Mouse (Mus musculus) heart, embryonic 11.5 days (tissue): ENCODE results near the gene Rdh5. TPM values are rescaled to one million over a fixed set of nuclear protein-coding genes. Genes with fewer than 3 reads are reported as not detected.
A peak's percentile ranks its signal among the peaks of the same experiment; 100 is the strongest.

ENCODE experiments used
- ATAC-seq: fragments of 200-750 bp; cut with Nextera tagmentation; replicated peaks from 2 replicates; pipeline ENCODE4 v1.8.0; 2017; ENCODE audit warnings: moderate library complexity; ENCODE audit not compliant: insufficient number of reproducible peaks, low FRiP score, low TSS enrichment
- H3K27ac ChIP-seq: fragments of 300-500 bp; sonication (generic); 2 replicates; pipeline ENCODE4 v1.5.1; 2014; ENCODE audit warnings: mild to moderate bottlenecking, low read depth, low read length
- H3K27me3 ChIP-seq: fragments of 300-500 bp; sonication (generic); 2 replicates; pipeline ENCODE4 v1.6.1; 2014; ENCODE audit warnings: mild to moderate bottlenecking, low read length, mixed read lengths; ENCODE audit not compliant: control insufficient read depth, insufficient read depth
- H3K36me3 ChIP-seq: fragments of 300-500 bp; sonication (generic); 2 replicates; pipeline ENCODE4 v1.6.1; 2014; ENCODE audit warnings: mild to moderate bottlenecking, low read length, moderate library complexity, mixed read lengths; ENCODE audit not compliant: control insufficient read depth, insufficient read depth
- H3K4me1 ChIP-seq: fragments of 300-500 bp; sonication (generic); 2 replicates; pipeline ENCODE4 v1.6.1; 2014; ENCODE audit warnings: low read length; ENCODE audit not compliant: control insufficient read depth, insufficient read depth
- H3K4me2 ChIP-seq: fragments of 300-500 bp; sonication (generic); 2 replicates; pipeline ENCODE4 v1.6.1; 2014; ENCODE audit warnings: mild to moderate bottlenecking, moderate library complexity
- H3K4me3 ChIP-seq: fragments of 300-500 bp; sonication (generic); 2 replicates; pipeline ENCODE4 v1.5.1; 2014; ENCODE audit warnings: low read depth, low read length
- H3K9ac ChIP-seq: fragments of 300-500 bp; sonication (generic); 2 replicates; pipeline ENCODE4 v1.6.1; 2014; ENCODE audit warnings: mild to moderate bottlenecking, low read depth, low read length, moderate library complexity
- H3K9me3 ChIP-seq: fragments of 300-500 bp; sonication (generic); replicated peaks from 2 replicates; pipeline ENCODE4 v1.6.1; 2016; ENCODE audit warnings: low read length; ENCODE audit not compliant: control insufficient read depth
- WGBS: fragments of 180-500 bp; shearing (Covaris S2); extraction: QIAGEN DNeasy Blood & Tissue Kit; methylation state at CpG from one replicate; pipeline ENCODE4 v1.1.7; 2014; ENCODE audit not compliant: insufficient replicate concordance; 5-methylcytosine and 5-hydroxymethylcytosine counted together
- polyA plus RNA-seq: library from polyadenylated mRNA; unstranded; fragments of >200 nt; fragmentation: Nextera tagmentation; extraction: Ambion mirVana; gene quantifications from 2 replicates; pipeline ENCODE4 v1.2.1, GENCODE M21; 2014

Rdh5 gene
- polyA plus RNA-seq, 1 experiment from 2014 or later, result 8.1 TPM

DNA sequence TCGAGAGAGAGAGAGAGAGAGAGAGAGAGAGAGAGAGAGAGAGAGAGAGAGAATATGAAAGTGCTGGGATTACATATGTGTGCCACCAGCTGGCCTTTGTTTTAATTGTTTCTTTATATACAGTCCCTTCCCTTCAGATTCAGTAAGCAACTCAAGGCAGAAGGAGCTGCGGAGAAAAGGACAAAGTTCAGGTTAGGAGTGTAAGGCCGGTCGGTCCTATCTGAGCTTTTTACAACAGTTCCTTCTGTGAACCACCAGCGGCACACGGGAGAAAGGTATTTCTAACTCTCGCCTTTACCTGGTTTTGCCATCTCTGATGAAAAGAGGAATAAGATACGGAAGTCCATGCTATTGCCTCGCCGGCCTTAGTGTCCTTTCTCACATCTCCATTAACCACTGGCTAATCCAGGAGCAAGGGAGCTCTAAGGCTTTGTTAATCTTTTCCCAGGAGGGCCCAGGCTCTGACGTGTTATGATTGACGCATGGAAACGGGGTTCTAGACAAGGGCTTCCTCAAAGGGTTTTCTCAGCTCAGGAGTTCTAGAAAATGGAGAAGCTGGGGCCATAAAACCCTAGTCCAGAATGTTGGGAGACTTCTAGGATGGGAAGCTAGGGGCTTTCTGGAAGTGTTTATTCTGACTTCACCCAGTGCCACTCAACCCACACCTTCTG is 13.8 kb downstream of the Rdh5 start:
- Histone ChIP-seq H3K27me3 (no peaks in the 10 kb centered on the region), H3K9me3 (no peaks in the 10 kb centered on the region), H3K36me3 (peaks cover 4% of the 10 kb centered on the region), H3K4me1 (peaks cover 9% of the 10 kb centered on the region), H3K4me2 (peak overlapping the region; percentile 67), H3K4me3 (peak overlapping the region; percentile 90), H3K9ac (peak overlapping the region; percentile 97), H3K27ac (peak overlapping the region; percentile 76)
- no peak for ATAC-seq
- 57% methylated on average over 13 of the region's 13 CpGs for WGBS

- Histone ChIP-seq H3K36me3 (no peaks in the 10 kb centered on the region), H3K4me3 (no peak overlapping the region), H3K4me1 (peaks cover 6% of the 10 kb centered on the region; the same call in 1 of the 2 replicates), H3K27ac (no peak overlapping the region), H3K9ac (no peak overlapping the region), H3K9me3 (no peaks in the 10 kb centered on the region), H3K27me3 (no peaks in the 10 kb centered on the region), H3K4me2 (no peak overlapping the region)
- no peak for ATAC-seq
- WGBS, result 72% methylated on average over 5 of the region's 5 CpGs
These were observed 17.9 kb downstream of the Rdh5 start for GRCm38 (mm10) chr10:128904812-128905211.

DNA sequence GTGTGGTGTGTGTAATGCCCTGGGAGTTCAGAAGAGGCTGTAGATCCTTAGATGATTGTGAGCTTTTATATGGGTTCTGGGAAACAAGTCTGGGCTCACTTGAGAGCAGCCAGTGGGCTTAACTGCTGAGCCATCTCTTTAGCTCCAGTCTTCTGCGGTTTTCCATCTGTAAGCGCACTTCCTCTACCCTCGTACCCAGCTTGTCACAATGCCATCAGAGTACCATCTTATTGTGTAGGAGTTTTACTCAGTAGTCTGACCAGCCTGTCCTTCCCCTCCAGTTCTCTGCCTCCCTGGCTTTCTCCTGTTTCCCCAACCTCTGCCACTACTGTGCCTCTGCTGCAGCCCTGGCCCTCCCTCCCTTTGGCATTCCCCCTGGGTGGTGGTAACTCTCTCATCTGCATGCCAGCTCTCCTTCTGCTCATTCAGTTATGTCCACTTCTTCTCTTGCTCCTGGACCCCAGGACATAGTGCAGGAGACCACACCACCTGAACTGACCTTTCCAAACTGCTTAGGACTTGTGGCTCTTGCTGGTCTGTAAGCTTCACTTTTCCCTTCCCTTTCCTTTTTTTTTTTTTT is 20.2 kb downstream of the Rdh5 start:
- Histone ChIP-seq H3K4me1 (no peaks in the 10 kb centered on the region), H3K4me3 (no peak overlapping the region), H3K4me2 (no peak overlapping the region), H3K36me3 (no peaks in the 10 kb centered on the region), H3K27me3 (0 out of 2 replicates have a peak, but pooled peaks cover 3% of the 10 kb centered on the region), H3K27ac (no peak overlapping the region), H3K9me3 (no peaks in the 10 kb centered on the region), H3K9ac (no peak overlapping the region)
- ATAC-seq, result no peak
- 83% methylated on average over 3 of the region's 3 CpGs for WGBS

- H3K27ac ChIP-seq, result no peak overlapping the region
- 61% methylated on average over 1 of the region's 1 CpGs for WGBS
- H3K27me3 ChIP-seq, result peaks cover 9% of the 10 kb centered on the region
- H3K4me3 ChIP-seq, result no peak overlapping the region
- no peaks in the 10 kb centered on the region for H3K4me1 ChIP-seq
- H3K36me3 ChIP-seq, result no peaks in the 10 kb centered on the region
- no peaks in the 10 kb centered on the region for H3K9me3 ChIP-seq
- no peak overlapping the region for H3K4me2 ChIP-seq
- no peak for ATAC-seq
- no peak overlapping the region for H3K9ac ChIP-seq
These were observed 21.3 kb downstream of the Rdh5 start for GRCm38 (mm10) chr10:128901409-128901808.

DNA sequence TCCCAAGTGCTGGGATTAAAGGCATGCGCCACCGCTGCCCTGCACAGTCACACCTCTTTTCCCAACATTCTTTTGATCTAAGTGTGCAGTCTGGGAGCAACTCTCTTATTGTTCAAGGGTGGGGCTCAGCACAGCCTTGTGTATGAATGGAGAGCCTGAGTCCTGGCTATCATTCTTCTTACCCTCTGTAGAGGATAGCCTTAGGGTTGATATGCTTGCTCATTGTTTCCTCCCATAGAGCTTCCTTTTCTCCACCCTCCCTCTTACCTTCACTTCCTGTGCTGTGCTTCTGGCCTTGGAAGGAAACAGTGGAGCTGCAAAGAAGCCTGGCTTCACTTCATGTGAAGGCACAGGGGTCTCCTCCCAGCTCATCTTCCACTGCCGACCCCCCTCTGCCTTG is 22.0 kb downstream of the Rdh5 start, which contains the start of gene Cd63:
TSS of gene Cd63 (plus strand) at position 292 of the 400 bp plus-strand sequence.
- Histone ChIP-seq H3K36me3 (no peaks in the 10 kb centered on the region), H3K9ac (no peak within 1 kb of the TSS), H3K4me1 (no peaks in the 10 kb centered on the region), H3K9me3 (no peaks in the 10 kb centered on the region), H3K27me3 (peaks cover 15% of the 10 kb centered on the region), H3K4me2 (no peak within 1 kb of the TSS), H3K27ac (no peak within 1 kb of the TSS), H3K4me3 (no peak within 1 kb of the TSS)
- 74% methylated on average over 3 of the region's 3 CpGs for WGBS
- no peak for ATAC-seq

GRCm38 (mm10) chr10:128899759-128900490 is 22.8 kb downstream of the Rdh5 start:
- Histone ChIP-seq H3K4me1 (no peaks in the 10 kb centered on the region), H3K27ac (no peak overlapping the region), H3K27me3 (peaks cover 15% of the 10 kb centered on the region), H3K4me3 (no peak overlapping the region), H3K36me3 (no peaks in the 10 kb centered on the region), H3K9me3 (no peaks in the 10 kb centered on the region), H3K9ac (no peak overlapping the region), H3K4me2 (no peak overlapping the region)
- ATAC-seq, result no peak
- WGBS, result 61% methylated on average over 6 of the region's 6 CpGs

- 12% methylated on average over 1 of the region's 1 CpGs for WGBS
- H3K4me1 ChIP-seq, result no peaks in the 10 kb centered on the region
- H3K27me3 ChIP-seq, result peaks cover 24% of the 10 kb centered on the region
- no peak overlapping the region for H3K4me3 ChIP-seq
- H3K27ac ChIP-seq, result no peak overlapping the region
- no peaks in the 10 kb centered on the region for H3K36me3 ChIP-seq
- H3K9me3 ChIP-seq, result no peaks in the 10 kb centered on the region
- ATAC-seq, result no peak
- no peak overlapping the region for H3K4me2 ChIP-seq
- H3K9ac ChIP-seq, result no peak overlapping the region
These were observed 25.2 kb downstream of the Rdh5 start for GRCm38 (mm10) chr10:128897501-128897900.

- no peak overlapping the region for H3K4me2 ChIP-seq
- H3K9ac ChIP-seq, result no peak overlapping the region
- no peaks in the 10 kb centered on the region for H3K9me3 ChIP-seq
- 33% methylated on average over 1 of the region's 1 CpGs for WGBS
- H3K36me3 ChIP-seq, result no peaks in the 10 kb centered on the region
- H3K4me1 ChIP-seq, result 0 out of 2 replicates have a peak, but pooled peaks cover 2% of the 10 kb centered on the region
- peaks cover 24% of the 10 kb centered on the region for H3K27me3 ChIP-seq
- no peak overlapping the region for H3K4me3 ChIP-seq
- no peak overlapping the region for H3K27ac ChIP-seq
- ATAC-seq, result no peak
These were observed 25.9 kb downstream of the Rdh5 start for GRCm38 (mm10) chr10:128896807-128897206.
